Mouse (Mus musculus) cerebellum, postnatal 25 days (tissue): ENCODE measurements around the gene Cox17.
A peak's percentile ranks its signal among the peaks of the same experiment; 100 is the strongest.

ENCODE experiments used
- DNase-seq, 2 experiments: peaks; one replicate each; pipeline ENCODE4 v3.0.0; 2021; ENCODE audit warnings: mixed read lengths in 2 of 2

The Cox17 gene

GRCm38 (mm10) chr16:38373439-38373838, 26.6 kb downstream of the Cox17 start:
- DNase-seq, result no peak

- DNase-seq, result no peak
Measured at GRCm38 (mm10) chr16:38373941-38374340, 27.1 kb downstream of the Cox17 start.

- DNase-seq, result no peak
Measured at GRCm38 (mm10) chr16:38374379-38375140, 27.8 kb downstream of the Cox17 start.

- no peak for DNase-seq
Measured at GRCm38 (mm10) chr16:38375182-38375581, 28.4 kb downstream of the Cox17 start.

GRCm38 (mm10) chr16:38376163-38376840, 29.5 kb downstream of the Cox17 start:
- DNase-seq, result peak; percentile 69 to 74

- DNase-seq, result peak in 1 of 2 experiments; percentile 48
Measured at GRCm38 (mm10) chr16:38376841-38377249, 30.1 kb downstream of the Cox17 start.

GRCm38 (mm10) chr16:38377546-38377945, 30.8 kb downstream of the Cox17 start:
- no peak for DNase-seq

GRCm38 (mm10) chr16:38378591-38378990, 31.8 kb downstream of the Cox17 start:
- no peak for DNase-seq

GRCm38 (mm10) chr16:38379088-38379487, 32.3 kb downstream of the Cox17 start:
- DNase-seq, result no peak

- DNase-seq, result no peak
Measured at GRCm38 (mm10) chr16:38379493-38379892, 32.7 kb downstream of the Cox17 start.

- no peak for DNase-seq
Measured at GRCm38 (mm10) chr16:38379926-38380325, 33.1 kb downstream of the Cox17 start.

GRCm38 (mm10) chr16:38383683-38384082, 36.9 kb downstream of the Cox17 start:
- no peak for DNase-seq

GRCm38 (mm10) chr16:38385184-38385634, 38.4 kb downstream of the Cox17 start:
- no peak for DNase-seq

- DNase-seq, result no peak
Measured at GRCm38 (mm10) chr16:38385700-38386099, 38.9 kb downstream of the Cox17 start.

- no peak for DNase-seq
Measured at GRCm38 (mm10) chr16:38387389-38387788, 40.6 kb downstream of the Cox17 start.

GRCm38 (mm10) chr16:38388757-38389156, 42.0 kb downstream of the Cox17 start:
- no peak for DNase-seq

- no peak for DNase-seq
Measured at GRCm38 (mm10) chr16:38389284-38389893, 42.6 kb downstream of the Cox17 start.

- no peak for DNase-seq
Measured at GRCm38 (mm10) chr16:38390322-38390721, 43.5 kb downstream of the Cox17 start.

- peak in 1 of 2 experiments; percentile 45 for DNase-seq
Measured at GRCm38 (mm10) chr16:38392126-38392894, 45.5 kb downstream of the Cox17 start.

GRCm38 (mm10) chr16:38394191-38394618, 47.4 kb downstream of the Cox17 start:
- DNase-seq, result no peak

GRCm38 (mm10) chr16:38395060-38395730, 48.4 kb downstream of the Cox17 start:
- no peak for DNase-seq

GRCm38 (mm10) chr16:38396155-38396554, 49.4 kb downstream of the Cox17 start:
- peak; percentile 70 to 79 for DNase-seq
